9 mouse cellular contexts compared by ENCODE assay signal in genomic region chr17:67861744-67862535, GRCm38 (mm10).
A peak's percentile ranks its signal among the peaks of the same experiment; 100 is the strongest.
DNase-seq lines count a peak whose midpoint lies in the region; TF ChIP-seq lines count a peak whose summit lies in the region.
"Had no signal": no experiment of that assay in that cellular context is flagged by ENCODE, and none has a peak within 500 bp of the region (broad histone marks: within the 10 kb centered on the region; RNA-seq: fewer than 3 reads in every experiment).

No protein-coding gene starts in this region.

- H3K27me3 ChIP-seq in forebrain, embryonic 10.5 days (ENCODE audit: poor library complexity, severe bottlenecking): no peaks in the 10 kb centered on the region
- H3K27me3 ChIP-seq: embryonic facial prominence, embryonic 13.5 days had no signal

- H3K4me3 ChIP-seq in ES-E14 (ENCODE audit: insufficient read depth in 1 of 2, low read depth in 1 of 2, low read length in 2 of 2, poor library complexity in 1 of 2, severe bottlenecking in 1 of 2): no peak overlapping the region
- H3K4me3 ChIP-seq in forebrain, embryonic 10.5 days: no peak overlapping the region
- H3K4me3 ChIP-seq in lung, adult 2 months (replicated peaks; ENCODE audit: extremely low read depth, low read depth, low read length): no peak overlapping the region
- H3K4me3 ChIP-seq: embryonic facial prominence, embryonic 13.5 days had no signal

- DNase-seq in ES-E14 (ENCODE audit: low read depth, low spot score): peak; percentile 45
- DNase-seq in brain, embryonic 14.5 days (ENCODE audit: low read depth): peak; percentile 84
- DNase-seq in forebrain, embryonic 10.5 days (ENCODE audit: extremely low spot score, low spot score): peak; percentile 58
- DNase-seq in heart, postnatal 36 days: peak; percentile 56 to 69
- DNase-seq in layer of hippocampus, adult 18-20 months (ENCODE audit: low spot score in 2 of 2): peak; percentile 43 to 74
- peak; percentile 40 for DNase-seq in lung, adult 2 months
- DNase-seq in ovary, postnatal 14 days (ENCODE audit: low spot score): peak; percentile 63
- DNase-seq in urinary bladder, postnatal 4 days (ENCODE audit: low spot score in 2 of 2): peak; percentile 44 to 71

- no peak overlapping the region for H3K27ac ChIP-seq in ES-E14 (ENCODE audit: insufficient read depth, low read depth, low read length, poor library complexity, severe bottlenecking)
- H3K27ac ChIP-seq in forebrain, embryonic 10.5 days: no peak overlapping the region
- H3K27ac ChIP-seq: embryonic facial prominence, embryonic 13.5 days had no signal

- intact Hi-C loops in heart, postnatal 36 days (cut with DNase I): loop anchor here (2.0 to 10.0 kb wide), 3 partner anchors 305 to 1243 kb away; no protein-coding TSS in a partner anchor

- peaks cover 3% of the 10 kb centered on the region; the same call in 1 of the 2 replicates for H3K36me3 ChIP-seq in ES-E14 (ENCODE audit: control insufficient read depth, insufficient read depth, low read length, poor library complexity, severe bottlenecking)
- H3K36me3 ChIP-seq in forebrain, embryonic 10.5 days (replicated peaks): peaks cover 48% of the 10 kb centered on the region

- H3K9ac ChIP-seq in ES-E14 (ENCODE audit: insufficient read depth, low read depth, low read length, poor library complexity, severe bottlenecking): no peak overlapping the region
- H3K9ac ChIP-seq: embryonic facial prominence, embryonic 13.5 days had no signal

- in situ Hi-C loops in ES-E14 (cut with MboI; ENCODE audit: low sequenced_read_pairs in 2 of 2, unreplicated experiment in 2 of 2): no loop called here

- TF ChIP-seq CTCF in brain, embryonic 14.5 days (IDR thresholded peaks at IDR 0.05; ENCODE audit: borderline replicate concordance, extremely low read depth, insufficient read depth, insufficient read length): peak; percentile 97
- TF ChIP-seq CTCF in lung, adult 2 months (IDR thresholded peaks at IDR 0.05; ENCODE audit: insufficient read depth, low read length): peak; percentile 98

- TF ChIP-seq POLR2A in brain, embryonic 14.5 days (IDR thresholded peaks at IDR 0.05; ENCODE audit: borderline replicate concordance, extremely low read depth, insufficient read depth, insufficient read length, poor library complexity, severe bottlenecking): no peak
- no peak for TF ChIP-seq POLR2A in lung, adult 2 months (IDR thresholded peaks at IDR 0.05; ENCODE audit: borderline replicate concordance, extremely low read depth, low read depth, low read length)

- 81% methylated on average over 16 of the region's 16 CpGs for WGBS in forebrain, embryonic 10.5 days
- WGBS in lung, adult 2 months: 77% methylated on average over 16 of the region's 16 CpGs

- H3K4me1 ChIP-seq in ES-E14 (ENCODE audit: control insufficient read depth in 2 of 2, insufficient read depth in 2 of 2, low read length in 2 of 2, poor library complexity in 1 of 2): no peaks in the 10 kb centered on the region
- peaks cover 11% of the 10 kb centered on the region; the same call in 1 of the 2 replicates for H3K4me1 ChIP-seq in forebrain, embryonic 10.5 days
- no peaks in the 10 kb centered on the region for H3K4me1 ChIP-seq in lung, adult 2 months (ENCODE audit: control insufficient read depth, insufficient read depth, low read length)

- no peaks in the 10 kb centered on the region for H3K9me3 ChIP-seq in ES-E14 (ENCODE audit: control insufficient read depth, insufficient read depth, low read depth, low read length)
- H3K9me3 ChIP-seq in forebrain, embryonic 10.5 days: no peaks in the 10 kb centered on the region
- H3K9me3 ChIP-seq: embryonic facial prominence, embryonic 13.5 days had no signal

TF ChIP-seq in ES-E14, 5 proteins besides CTCF, POLR2A, EP300 and RAD21:
- TF ChIP-seq ZNF384 (IDR thresholded peaks at IDR 0.05; ENCODE audit: low read depth, low read length): no peak
- TF ChIP-seq ZC3H11A (IDR thresholded peaks at IDR 0.05; ENCODE audit: borderline replicate concordance, low read depth, low read length): peak; percentile 74
TF ChIP-seq in ES-E14: peak in this region for 1.
